ENCODE assay signal across 30 mouse cellular contexts in genomic region chr8:109281598-109281997, GRCm38 (mm10).
A peak's percentile ranks its signal among the peaks of the same experiment; 100 is the strongest.
DNase-seq lines count a peak whose midpoint lies in the region; ATAC-seq and TF ChIP-seq lines count a peak whose summit lies in the region.
"Had no signal": no experiment of that assay in that cellular context is flagged by ENCODE, and none has a peak within 500 bp of the region (broad histone marks: within the 10 kb centered on the region; RNA-seq: fewer than 3 reads in every experiment).

No protein-coding gene starts in this region.

- H3K4me2 ChIP-seq in heart, embryonic 13.5 days, result peak overlapping the region; percentile 44
- peak overlapping the region; percentile 24; the same call in 1 of the 2 replicates for H3K4me2 ChIP-seq in intestine, embryonic 15.5 days (replicated peaks)
- H3K4me2 ChIP-seq in intestine, postnatal 0 days (replicated peaks; ENCODE audit: low read depth), result no peak overlapping the region; the same call in 1 of the 2 replicates
- no peak overlapping the region for H3K4me2 ChIP-seq in hindbrain, embryonic 11.5 days (replicated peaks; ENCODE audit: low read depth, low read length)
- H3K4me2 ChIP-seq: forebrain, embryonic 13.5 days; liver, embryonic 12.5 days; midbrain, embryonic 12.5 days; neural tube, embryonic 13.5 days had no signal

- no peaks in the 10 kb centered on the region for H3K4me1 ChIP-seq in heart, embryonic 13.5 days
- no peaks in the 10 kb centered on the region for H3K4me1 ChIP-seq in intestine, embryonic 15.5 days (replicated peaks)
- no peaks in the 10 kb centered on the region for H3K4me1 ChIP-seq in intestine, postnatal 0 days (replicated peaks; ENCODE audit: control insufficient read depth, insufficient read depth, low read length)
- H3K4me1 ChIP-seq in hindbrain, embryonic 11.5 days (replicated peaks; ENCODE audit: control insufficient read depth, insufficient read depth, low read length), result no peaks in the 10 kb centered on the region
- H3K4me1 ChIP-seq: forebrain, embryonic 13.5 days; hindbrain, embryonic 10.5 days; liver, embryonic 12.5 days; megakaryocyte, embryonic 14.5 days; midbrain, embryonic 12.5 days had no signal

- H3K27me3 ChIP-seq in heart, embryonic 13.5 days (replicated peaks), result no peaks in the 10 kb centered on the region
- no peaks in the 10 kb centered on the region for H3K27me3 ChIP-seq in intestine, embryonic 15.5 days (replicated peaks)
- no peaks in the 10 kb centered on the region for H3K27me3 ChIP-seq in intestine, postnatal 0 days (replicated peaks; ENCODE audit: control insufficient read depth, insufficient read depth, low read length)
- no peaks in the 10 kb centered on the region for H3K27me3 ChIP-seq in hindbrain, embryonic 11.5 days (ENCODE audit: control insufficient read depth, insufficient read depth, low read length)
- H3K27me3 ChIP-seq: forebrain, embryonic 13.5 days; liver, embryonic 12.5 days; megakaryocyte, embryonic 14.5 days; midbrain, embryonic 12.5 days; neural tube, embryonic 13.5 days had no signal

- ATAC-seq in heart, embryonic 13.5 days (ENCODE audit: extremely low read depth, insufficient number of reproducible peaks, low FRiP score, low TSS enrichment), result no peak
- ATAC-seq in intestine, embryonic 15.5 days, result no peak
- no peak for ATAC-seq in intestine, postnatal 0 days
- no peak for ATAC-seq in hindbrain, embryonic 11.5 days (ENCODE audit: low FRiP score)
- ATAC-seq: CD4-positive, CD25-positive, alpha-beta regulatory T cell, adult 4 months; forebrain, embryonic 13.5 days; hindbrain, embryonic 16.5 days; liver, embryonic 12.5 days; liver, postnatal 0 days had no signal

- H3K27ac ChIP-seq in heart, embryonic 13.5 days (replicated peaks), result no peak overlapping the region
- H3K27ac ChIP-seq in intestine, embryonic 15.5 days, result no peak overlapping the region
- no peak overlapping the region for H3K27ac ChIP-seq in intestine, postnatal 0 days (ENCODE audit: low read depth, low read length)
- H3K27ac ChIP-seq in hindbrain, embryonic 11.5 days (ENCODE audit: low read depth, low read length), result no peak overlapping the region
- H3K27ac ChIP-seq: forebrain, embryonic 13.5 days; hindbrain, embryonic 10.5 days; kidney, postnatal 0 days; liver, embryonic 12.5 days; midbrain, embryonic 12.5 days; neural tube, embryonic 13.5 days had no signal

- no peak overlapping the region for H3K9ac ChIP-seq in heart, embryonic 13.5 days
- H3K9ac ChIP-seq in intestine, embryonic 15.5 days, result no peak overlapping the region
- H3K9ac ChIP-seq in intestine, postnatal 0 days (ENCODE audit: low read depth, low read length), result no peak overlapping the region
- no peak overlapping the region for H3K9ac ChIP-seq in hindbrain, embryonic 11.5 days (ENCODE audit: low read depth, low read length)
- H3K9ac ChIP-seq: forebrain, embryonic 13.5 days; liver, embryonic 12.5 days; liver, postnatal 0 days; midbrain, embryonic 12.5 days; neural tube, embryonic 13.5 days had no signal

- DNase-seq in heart, adult 9 months (ENCODE audit: low spot score in 2 of 2), result no peak
- peak; percentile 59 for DNase-seq in ES-CJ7 (ENCODE audit: low read depth, low spot score)
- peak; percentile 65 for DNase-seq in ZHBTc4 (ENCODE audit: low read depth, low spot score)
- DNase-seq in hindbrain, embryonic 11.5 days (ENCODE audit: low spot score), result no peak
- DNase-seq: adrenal gland, postnatal 14 days; cerebellum, adult 11 months; cerebellum, adult 9-10 months; cerebellum, postnatal 36 days; gastrocnemius, postnatal 10 days; kidney, adult 8-10 months; kidney, postnatal 4 days; left cerebral cortex, postnatal 4 days; liver, postnatal 0 days; lung, postnatal 4 days; right cerebral cortex, postnatal 4 days; thymus, postnatal 25 days had no signal

- H3K4me3 ChIP-seq in heart, embryonic 13.5 days, result peak overlapping the region; percentile 14; the same call in 1 of the 2 replicates
- H3K4me3 ChIP-seq in intestine, embryonic 15.5 days (replicated peaks), result no peak overlapping the region
- H3K4me3 ChIP-seq in intestine, postnatal 0 days (ENCODE audit: low read depth, low read length), result no peak overlapping the region
- no peak overlapping the region for H3K4me3 ChIP-seq in hindbrain, embryonic 11.5 days (ENCODE audit: low read depth, low read length)
- H3K4me3 ChIP-seq: forebrain, embryonic 13.5 days; hindbrain, embryonic 10.5 days; liver, embryonic 12.5 days; megakaryocyte, embryonic 14.5 days; midbrain, embryonic 12.5 days; myocyte; neural tube, embryonic 13.5 days had no signal

- 39% methylated on average over 10 of the region's 10 CpGs for WGBS in heart, embryonic 13.5 days
- 53% methylated on average over 10 of the region's 10 CpGs for WGBS in intestine, embryonic 15.5 days
- 60% methylated on average over 10 of the region's 10 CpGs for WGBS in intestine, postnatal 0 days
- WGBS in hindbrain, embryonic 11.5 days, result 78% methylated on average over 10 of the region's 10 CpGs

- TF ChIP-seq CTCF in intestine, postnatal 0 days (IDR thresholded peaks at IDR 0.05; ENCODE audit: low read depth), result no peak

- no peaks in the 10 kb centered on the region for H3K9me3 ChIP-seq in heart, embryonic 13.5 days
- H3K9me3 ChIP-seq in intestine, embryonic 15.5 days, result no peaks in the 10 kb centered on the region
- no peaks in the 10 kb centered on the region for H3K9me3 ChIP-seq in intestine, postnatal 0 days (ENCODE audit: control insufficient read depth)
- no peaks in the 10 kb centered on the region for H3K9me3 ChIP-seq in hindbrain, embryonic 11.5 days (ENCODE audit: control insufficient read depth, low read length)
- H3K9me3 ChIP-seq: forebrain, embryonic 13.5 days; hindbrain, embryonic 10.5 days; liver, embryonic 12.5 days; megakaryocyte, embryonic 14.5 days; midbrain, embryonic 12.5 days; neural tube, embryonic 13.5 days had no signal

- no peaks in the 10 kb centered on the region for H3K36me3 ChIP-seq in heart, embryonic 13.5 days
- no peaks in the 10 kb centered on the region for H3K36me3 ChIP-seq in intestine, embryonic 15.5 days
- H3K36me3 ChIP-seq in intestine, postnatal 0 days (ENCODE audit: control insufficient read depth, insufficient read depth), result no peaks in the 10 kb centered on the region
- H3K36me3 ChIP-seq in hindbrain, embryonic 11.5 days (ENCODE audit: control insufficient read depth, insufficient read depth, low read length), result no peaks in the 10 kb centered on the region
- H3K36me3 ChIP-seq: G1E; hindbrain, embryonic 10.5 days; liver, embryonic 12.5 days; midbrain, embryonic 12.5 days; neural tube, embryonic 13.5 days had no signal

Comparison
In these comparisons a context has a peak if more than half of its experiments do, and no peak if none do; other contexts are left out.
1. H3K4me2 ChIP-seq: peak in heart, embryonic 13.5 days (single experiment) and intestine, embryonic 15.5 days (single experiment); none in intestine, postnatal 0 days (single experiment) and hindbrain, embryonic 11.5 days (single experiment).
2. DNase-seq: peak in ES-CJ7 (single experiment) and ZHBTc4 (single experiment); none in heart, adult 9 months (0 of 2) and hindbrain, embryonic 11.5 days (single experiment).